12 mouse cellular contexts compared by ENCODE assay signal in genomic region chr7:24533806-24534205, GRCm38 (mm10). TPM values are rescaled to one million over a fixed set of nuclear protein-coding genes. Genes with fewer than 3 reads are reported as not detected.
DNase-seq lines count a peak whose midpoint lies in the region; ATAC-seq lines count a peak whose summit lies in the region.
"Had no signal": no experiment of that assay in that cellular context is flagged by ENCODE, and none has a peak within 500 bp of the region (broad histone marks: within the 10 kb centered on the region; RNA-seq: fewer than 3 reads in every experiment).

No protein-coding gene starts in this region.

- no peak for DNase-seq in heart, embryonic 10.5 days (ENCODE audit: low spot score)
- DNase-seq in heart, adult 18-20 months, result no peak
- peak; percentile 23 for DNase-seq in right cerebral cortex, postnatal 14 days
- DNase-seq in right cerebral cortex, postnatal 10 days (ENCODE audit: low spot score in 2 of 2), result no peak
- peak; percentile 49 for DNase-seq in limb, embryonic 10.5 days (ENCODE audit: low spot score)
- DNase-seq in right cerebral cortex, postnatal 36 days (ENCODE audit: low spot score in 2 of 2), result no peak
- DNase-seq: cerebellum, adult 9-10 months; kidney, adult 11 months; lung, postnatal 36 days had no signal

- H3K9ac ChIP-seq in neural tube, embryonic 15.5 days (replicated peaks), result no peak overlapping the region

- peaks cover 23% of the 10 kb centered on the region for H3K4me1 ChIP-seq in heart, embryonic 10.5 days
- peaks cover 39% of the 10 kb centered on the region for H3K4me1 ChIP-seq in limb, embryonic 10.5 days
- H3K4me1 ChIP-seq in neural tube, embryonic 15.5 days, result peaks cover 51% of the 10 kb centered on the region

- H3K27me3 ChIP-seq in heart, embryonic 10.5 days (ENCODE audit: insufficient read depth, poor library complexity, severe bottlenecking), result peaks cover 30% of the 10 kb centered on the region
- H3K27me3 ChIP-seq in limb, embryonic 10.5 days (ENCODE audit: low read depth, poor library complexity, severe bottlenecking), result peaks cover 38% of the 10 kb centered on the region
- H3K27me3 ChIP-seq in neural tube, embryonic 15.5 days (replicated peaks), result no peaks in the 10 kb centered on the region

- peaks cover 29% of the 10 kb centered on the region for H3K36me3 ChIP-seq in heart, embryonic 10.5 days
- H3K36me3 ChIP-seq in limb, embryonic 10.5 days, result peaks cover 41% of the 10 kb centered on the region
- peaks cover 30% of the 10 kb centered on the region for H3K36me3 ChIP-seq in neural tube, embryonic 15.5 days

- WGBS in heart, embryonic 10.5 days, result 15% methylated on average over 42 of the region's 42 CpGs
- 10% methylated on average over 42 of the region's 42 CpGs for WGBS in limb, embryonic 10.5 days
- WGBS in neural tube, embryonic 15.5 days, result 33% methylated on average over 33 of the region's 42 CpGs

- no peaks in the 10 kb centered on the region for H3K9me3 ChIP-seq in heart, embryonic 10.5 days
- no peaks in the 10 kb centered on the region for H3K9me3 ChIP-seq in limb, embryonic 10.5 days (replicated peaks)
- H3K9me3 ChIP-seq in neural tube, embryonic 15.5 days (replicated peaks), result no peaks in the 10 kb centered on the region

- ATAC-seq in neural tube, embryonic 15.5 days (ENCODE audit: low FRiP score), result no peak
- ATAC-seq in inflammation-experienced regulatory T-cells, adult 6 months, result no peak

- H3K4me2 ChIP-seq in neural tube, embryonic 15.5 days, result peak overlapping the region; percentile 27

- 0 out of 2 replicates have a peak overlapping the region, but pooled peaks have one; percentile 33 for H3K27ac ChIP-seq in heart, embryonic 10.5 days
- peak overlapping the region; percentile 58; the same call in 1 of the 2 replicates for H3K27ac ChIP-seq in limb, embryonic 10.5 days
- H3K27ac ChIP-seq in neural tube, embryonic 15.5 days (replicated peaks), result no peak overlapping the region

- H3K4me3 ChIP-seq in heart, embryonic 10.5 days, result peak overlapping the region; percentile 50
- H3K4me3 ChIP-seq in limb, embryonic 10.5 days, result peak overlapping the region; percentile 40
- peak overlapping the region; percentile 4; the same call in 1 of the 2 replicates for H3K4me3 ChIP-seq in neural tube, embryonic 15.5 days (replicated peaks)

RNA-seq across cellular contexts. Expression of gene Irgq, which starts 3.3 kb away (rescaled TPM):
- 5.3 and 5.7 TPM in 2 replicates for polyA plus RNA-seq in heart, embryonic 10.5 days (2016; fragmentation: Nextera tagmentation; extraction: Ambion mirVana)
- 10 to 100 TPM; 15.3 to 18.3 TPM for total RNA-seq in heart, adult 18-20 months (2021)
- 6.5 and 8.4 TPM in 2 replicates for polyA plus RNA-seq in limb, embryonic 10.5 days (2016; fragmentation: Nextera tagmentation; extraction: Ambion mirVana)
- polyA plus RNA-seq in neural tube, embryonic 15.5 days (2015; fragmentation: Nextera tagmentation; extraction: Ambion mirVana), result 18.8 and 21.1 TPM in 2 replicates
- 1 to 10 TPM in 2 of 3 experiments, under 1 TPM in 1; 0.79 to 1.2 (median 1.0) TPM for polyA plus RNA-seq in inflammation-experienced regulatory T-cells, adult 6 months (2017; shearing (Covaris generic))

RNA-seq across cellular contexts. Expression of gene Pinlyp, which starts 12.1 kb away (rescaled TPM):
- polyA plus RNA-seq in heart, embryonic 10.5 days (2016; fragmentation: Nextera tagmentation; extraction: Ambion mirVana), result 0.21 TPM in 1 of 2 replicates, not detected in the other
- total RNA-seq in heart, adult 18-20 months (2021), result not detected
- polyA plus RNA-seq in limb, embryonic 10.5 days (2016; fragmentation: Nextera tagmentation; extraction: Ambion mirVana), result not detected in 2 replicates
- polyA plus RNA-seq in neural tube, embryonic 15.5 days (2015; fragmentation: Nextera tagmentation; extraction: Ambion mirVana), result 0.51 TPM in 1 of 2 replicates, not detected in the other
- polyA plus RNA-seq in inflammation-experienced regulatory T-cells, adult 6 months (2017; shearing (Covaris generic)), result not detected
- total RNA-seq: adrenal gland, postnatal 4 days had no signal

RNA-seq across cellular contexts. Expression of gene Xrcc1, which starts 12.3 kb away (rescaled TPM):
- 103 and 106 TPM in 2 replicates for polyA plus RNA-seq in heart, embryonic 10.5 days (2016; fragmentation: Nextera tagmentation; extraction: Ambion mirVana)
- total RNA-seq in heart, adult 18-20 months (2021), result 10 to 100 TPM; 21.7 to 23.9 TPM
- polyA plus RNA-seq in limb, embryonic 10.5 days (2016; fragmentation: Nextera tagmentation; extraction: Ambion mirVana), result 163 and 182 TPM in 2 replicates
- polyA plus RNA-seq in neural tube, embryonic 15.5 days (2015; fragmentation: Nextera tagmentation; extraction: Ambion mirVana), result 60.2 and 75.0 TPM in 2 replicates
- polyA plus RNA-seq in inflammation-experienced regulatory T-cells, adult 6 months (2017; shearing (Covaris generic)), result 10 to 100 TPM; 24.2 to 34.4 (median 31.8) TPM

RNA-seq across cellular contexts. Expression of gene AC161166.1, which starts 21.6 kb away (rescaled TPM):
- 0.46 and 0.49 TPM in 2 replicates for polyA plus RNA-seq in heart, embryonic 10.5 days (2016; fragmentation: Nextera tagmentation; extraction: Ambion mirVana)
- total RNA-seq in heart, adult 18-20 months (2021), result not detected
- 1.0 and 1.4 TPM in 2 replicates for polyA plus RNA-seq in limb, embryonic 10.5 days (2016; fragmentation: Nextera tagmentation; extraction: Ambion mirVana)
- polyA plus RNA-seq in neural tube, embryonic 15.5 days (2015; fragmentation: Nextera tagmentation; extraction: Ambion mirVana), result 0.98 and 1.2 TPM in 2 replicates
- polyA plus RNA-seq in inflammation-experienced regulatory T-cells, adult 6 months (2017; shearing (Covaris generic)), result not detected
- total RNA-seq: adrenal gland, postnatal 4 days had no signal

RNA-seq across cellular contexts. Expression of gene Zfp428, which starts 27.0 kb away (rescaled TPM):
- polyA plus RNA-seq in heart, embryonic 10.5 days (2016; fragmentation: Nextera tagmentation; extraction: Ambion mirVana), result 41.9 and 61.3 TPM in 2 replicates
- 10 to 100 TPM; 13.3 to 20.8 TPM for total RNA-seq in heart, adult 18-20 months (2021)
- 107 and 130 TPM in 2 replicates for polyA plus RNA-seq in limb, embryonic 10.5 days (2016; fragmentation: Nextera tagmentation; extraction: Ambion mirVana)
- polyA plus RNA-seq in neural tube, embryonic 15.5 days (2015; fragmentation: Nextera tagmentation; extraction: Ambion mirVana), result 215 and 282 TPM in 2 replicates
- polyA plus RNA-seq in inflammation-experienced regulatory T-cells, adult 6 months (2017; shearing (Covaris generic)), result under 1 TPM in 1 of 3 experiments, not detected in 2; 0.33 TPM

Comparison
In these comparisons a context has a peak if more than half of its experiments do, and no peak if none do; other contexts are left out.
1. DNase-seq: peak in right cerebral cortex, postnatal 14 days (single experiment) and limb, embryonic 10.5 days (single experiment); none in heart, embryonic 10.5 days (single experiment), heart, adult 18-20 months (0 of 2), right cerebral cortex, postnatal 10 days (0 of 2) and right cerebral cortex, postnatal 36 days (0 of 2).
2. Peak in every context shown above with its lines, with median percentiles within 50 percentile points of each other: H3K4me3 ChIP-seq.